Mouse (Mus musculus): ENCODE measurements around the gene Il31ra. TPM values are rescaled to one million over a fixed set of nuclear protein-coding genes. Genes with fewer than 3 reads are reported as not detected.
"Not testable (repeated sequence)": the region's sequence is repeated elsewhere in the genome, so short reads cannot be mapped to it uniquely, and the experiment has no call there.

Il31ra gene
- 0.25 and 0.32 TPM in 2 replicates for polyA plus RNA-seq (2015; fragmentation: Nextera tagmentation; extraction: Ambion mirVana)

DNA sequence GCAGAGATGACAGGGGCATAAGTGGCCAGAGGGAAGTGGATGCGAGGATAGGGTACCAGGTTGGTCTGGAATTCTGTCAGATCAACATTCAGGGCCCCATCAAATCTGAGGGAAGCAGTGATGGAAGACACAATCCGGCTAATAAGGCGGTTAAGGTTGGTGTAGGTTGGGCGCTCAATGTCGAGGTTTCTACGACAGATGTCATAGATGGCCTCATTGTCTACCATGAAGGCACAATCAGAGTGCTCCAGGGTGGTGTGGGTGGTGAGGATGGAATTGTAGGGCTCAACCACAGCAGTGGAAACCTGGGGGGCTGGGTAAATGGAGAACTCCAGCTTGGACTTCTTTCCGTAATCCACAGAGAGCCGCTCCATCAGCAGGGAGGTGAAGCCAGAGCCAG, at the start of gene Il31ra:
Gene Il31ra, minus strand, starts transcription at position 101 of the 400 bp plus-strand sequence.
- not testable (repeated sequence) for H3K36me3 ChIP-seq; H3K27me3 ChIP-seq; H3K9me3 ChIP-seq; H3K4me2 ChIP-seq; H3K4me3 ChIP-seq; H3K27ac ChIP-seq; ATAC-seq (ENCODE audit: insufficient number of reproducible peaks, insufficient read depth, low FRiP score, low TSS enrichment, low read depth); H3K4me1 ChIP-seq; H3K9ac ChIP-seq
- WGBS, result 94% methylated on average over 4 of the region's 8 CpGs

DNA sequence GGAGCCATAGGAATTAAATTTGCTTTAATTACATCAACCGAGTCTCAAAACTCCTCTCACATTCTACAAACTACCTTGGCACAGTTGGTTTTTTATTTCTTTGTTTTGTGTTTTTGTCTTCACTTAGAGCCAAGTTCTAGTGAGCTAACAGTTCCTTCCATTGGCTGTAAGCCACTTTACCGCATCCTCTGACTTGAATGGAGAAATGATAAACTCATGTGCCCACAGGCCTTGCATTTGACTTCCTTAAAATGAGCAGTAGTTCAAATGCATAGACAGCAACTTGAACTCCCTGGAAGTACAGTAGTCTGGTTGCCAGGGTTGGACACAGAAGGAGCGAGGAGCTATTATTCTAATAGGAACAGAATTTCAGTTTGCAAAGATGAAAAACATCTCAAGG, 48.7 kb upstream of the Il31ra start:
- no peak for ATAC-seq (ENCODE audit: insufficient number of reproducible peaks, insufficient read depth, low FRiP score, low TSS enrichment, low read depth)
- H3K27ac ChIP-seq, result no peak overlapping the region
- no peak overlapping the region for H3K4me2 ChIP-seq
- no peak overlapping the region for H3K9ac ChIP-seq
- 87% methylated on average over 3 of the region's 3 CpGs for WGBS
- no peaks in the 10 kb centered on the region for H3K36me3 ChIP-seq
- H3K27me3 ChIP-seq, result no peaks in the 10 kb centered on the region
- H3K4me1 ChIP-seq, result no peaks in the 10 kb centered on the region
- no peaks in the 10 kb centered on the region for H3K9me3 ChIP-seq
- H3K4me3 ChIP-seq, result no peak overlapping the region

DNA sequence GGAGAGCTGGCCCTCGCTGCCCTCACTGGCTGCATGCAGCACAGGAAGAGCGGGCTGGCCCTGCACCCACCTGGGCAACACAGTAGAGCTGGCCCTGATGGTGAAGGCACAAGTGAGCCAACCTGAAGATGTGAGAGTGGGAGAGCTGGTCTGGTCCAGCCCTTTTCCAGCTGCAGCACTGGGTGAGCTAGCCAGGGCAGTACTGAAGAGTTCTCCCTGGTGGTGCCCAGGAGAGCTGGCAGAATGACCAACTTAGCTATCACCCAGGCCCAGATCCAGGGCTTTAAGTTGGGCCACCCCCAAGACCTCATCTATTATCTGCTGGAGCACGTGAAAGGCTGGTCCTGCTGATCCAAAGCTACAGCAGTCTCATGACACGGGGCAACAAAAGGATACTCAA, 45.0 kb upstream of the Il31ra start:
- Histone ChIP-seq H3K9me3 (no peaks in the 10 kb centered on the region), H3K36me3 (no peaks in the 10 kb centered on the region), H3K27ac (no peak overlapping the region), H3K4me1 (no peaks in the 10 kb centered on the region), H3K4me2 (no peak overlapping the region), H3K4me3 (no peak overlapping the region), H3K9ac (no peak overlapping the region), H3K27me3 (no peaks in the 10 kb centered on the region)
- 73% methylated on average over 4 of the region's 4 CpGs for WGBS
- no peak for ATAC-seq (ENCODE audit: insufficient number of reproducible peaks, insufficient read depth, low FRiP score, low TSS enrichment, low read depth)

DNA sequence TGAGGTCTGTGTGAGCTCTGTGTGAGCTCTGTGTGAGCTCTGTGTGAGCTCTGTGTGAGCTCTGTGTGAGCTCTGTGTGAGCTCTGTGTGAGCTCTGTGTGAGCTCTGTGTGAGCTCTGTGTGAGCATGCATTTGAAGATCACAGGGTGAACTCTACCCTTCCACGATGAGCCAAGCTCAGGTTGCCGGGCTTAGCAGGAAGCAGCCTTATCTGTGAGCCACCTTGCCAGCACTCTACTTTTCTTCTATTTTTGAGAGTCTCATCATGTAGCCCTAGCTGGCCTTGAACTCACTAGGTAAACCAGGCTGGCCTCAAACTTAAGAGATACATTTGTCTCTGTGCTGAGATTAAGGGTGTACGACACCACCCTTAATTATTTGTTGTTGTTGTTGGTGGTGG, 42.3 kb upstream of the Il31ra start:
- 42% methylated on average over 3 of the region's 3 CpGs for WGBS
- no peak for ATAC-seq (ENCODE audit: insufficient number of reproducible peaks, insufficient read depth, low FRiP score, low TSS enrichment, low read depth)
- Histone ChIP-seq H3K9me3 (no peaks in the 10 kb centered on the region), H3K4me2 (no peak overlapping the region), H3K27me3 (no peaks in the 10 kb centered on the region), H3K4me3 (no peak overlapping the region), H3K27ac (no peak overlapping the region), H3K36me3 (no peaks in the 10 kb centered on the region), H3K9ac (no peak overlapping the region), H3K4me1 (no peaks in the 10 kb centered on the region)

DNA sequence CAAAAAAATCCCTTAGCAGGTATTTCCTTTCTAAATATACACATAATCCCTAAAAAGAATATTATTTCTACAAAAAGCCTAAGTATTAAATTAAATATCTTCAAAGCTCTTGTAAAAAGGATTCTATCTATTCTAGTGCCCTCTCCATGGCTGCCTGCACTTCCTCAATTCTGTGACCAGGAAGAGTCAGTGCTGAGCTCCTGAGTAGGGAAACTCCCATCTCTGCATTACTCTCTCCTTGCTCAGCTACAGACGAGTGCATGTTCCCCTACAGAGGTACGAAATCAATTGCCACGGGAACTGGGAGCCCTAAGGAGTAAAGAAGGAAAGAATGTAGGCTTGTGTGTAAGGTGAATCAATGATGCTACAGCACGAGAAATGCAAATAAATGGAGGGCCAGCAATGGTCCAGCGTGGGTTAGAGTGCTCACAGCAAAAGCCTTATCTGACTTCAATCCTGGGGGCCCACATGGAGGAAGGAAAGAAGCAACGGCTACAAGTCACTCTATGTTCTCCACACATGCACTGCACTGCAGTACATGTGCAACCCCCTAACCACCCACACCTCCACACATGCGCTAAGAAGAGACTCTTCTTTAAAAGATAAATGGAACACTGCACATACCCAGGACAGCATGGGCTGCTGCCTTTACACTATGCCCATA, 41.1 kb upstream of the Il31ra start:
- Histone ChIP-seq H3K4me2 (no peak overlapping the region), H3K9me3 (no peaks in the 10 kb centered on the region), H3K36me3 (no peaks in the 10 kb centered on the region), H3K27ac (no peak overlapping the region), H3K9ac (no peak overlapping the region), H3K4me3 (no peak overlapping the region), H3K4me1 (no peaks in the 10 kb centered on the region), H3K27me3 (no peaks in the 10 kb centered on the region)
- no peak for ATAC-seq (ENCODE audit: insufficient number of reproducible peaks, insufficient read depth, low FRiP score, low TSS enrichment, low read depth)
- 58% methylated on average over 7 of the region's 7 CpGs for WGBS

DNA sequence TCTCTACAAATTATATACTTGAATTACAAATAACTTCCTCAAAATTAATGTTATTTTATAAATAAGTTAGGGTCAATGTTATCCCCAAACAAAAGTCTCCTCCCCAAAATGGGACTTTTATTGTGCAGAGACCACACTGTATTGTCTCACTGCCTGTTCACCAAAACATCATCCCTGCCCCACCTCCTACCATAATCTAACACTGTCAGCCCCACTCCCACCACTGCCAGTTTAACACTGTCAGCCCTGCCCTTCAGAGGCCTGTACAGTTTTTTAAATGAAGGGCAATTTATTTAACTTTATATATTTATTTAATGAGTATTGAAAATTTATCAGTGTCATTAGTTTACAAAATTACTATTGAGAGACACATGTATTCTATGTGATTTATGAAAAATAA, 31.4 kb upstream of the Il31ra start:
- H3K27me3 ChIP-seq, result 0 out of 2 replicates have a peak, but pooled peaks cover 4% of the 10 kb centered on the region
- no peaks in the 10 kb centered on the region for H3K4me1 ChIP-seq
- H3K4me3 ChIP-seq, result no peak overlapping the region
- H3K36me3 ChIP-seq, result no peaks in the 10 kb centered on the region
- no peak overlapping the region for H3K9ac ChIP-seq
- no peak overlapping the region for H3K27ac ChIP-seq
- no peak for ATAC-seq (ENCODE audit: insufficient number of reproducible peaks, insufficient read depth, low FRiP score, low TSS enrichment, low read depth)
- no peak overlapping the region for H3K4me2 ChIP-seq
- no peaks in the 10 kb centered on the region for H3K9me3 ChIP-seq

DNA sequence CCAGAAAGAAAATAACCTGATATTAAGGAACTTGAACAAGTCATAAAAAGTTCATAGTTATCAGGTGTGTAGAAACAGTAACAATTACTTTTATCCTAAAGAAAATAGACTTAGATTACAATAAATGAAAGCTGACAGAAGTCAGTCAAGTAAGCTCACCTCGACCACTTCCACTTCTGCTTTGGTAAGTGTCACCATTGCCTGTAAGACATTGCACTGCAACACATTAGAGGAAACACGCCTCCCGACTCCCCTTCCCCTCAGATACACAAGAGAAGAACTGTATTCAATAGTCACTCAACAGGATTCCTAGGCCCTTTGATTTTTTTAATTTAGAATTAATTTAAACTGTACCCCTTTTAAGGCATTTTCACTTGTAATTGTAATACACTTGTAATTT, 30.5 kb upstream of the Il31ra start:
- no peaks in the 10 kb centered on the region for H3K9me3 ChIP-seq
- 76% methylated on average over 3 of the region's 3 CpGs for WGBS
- H3K27ac ChIP-seq, result no peak overlapping the region
- H3K27me3 ChIP-seq, result 0 out of 2 replicates have a peak, but pooled peaks cover 4% of the 10 kb centered on the region
- H3K4me3 ChIP-seq, result no peak overlapping the region
- H3K36me3 ChIP-seq, result no peaks in the 10 kb centered on the region
- H3K4me1 ChIP-seq, result no peaks in the 10 kb centered on the region
- no peak for ATAC-seq (ENCODE audit: insufficient number of reproducible peaks, insufficient read depth, low FRiP score, low TSS enrichment, low read depth)
- no peak overlapping the region for H3K9ac ChIP-seq
- H3K4me2 ChIP-seq, result no peak overlapping the region

DNA sequence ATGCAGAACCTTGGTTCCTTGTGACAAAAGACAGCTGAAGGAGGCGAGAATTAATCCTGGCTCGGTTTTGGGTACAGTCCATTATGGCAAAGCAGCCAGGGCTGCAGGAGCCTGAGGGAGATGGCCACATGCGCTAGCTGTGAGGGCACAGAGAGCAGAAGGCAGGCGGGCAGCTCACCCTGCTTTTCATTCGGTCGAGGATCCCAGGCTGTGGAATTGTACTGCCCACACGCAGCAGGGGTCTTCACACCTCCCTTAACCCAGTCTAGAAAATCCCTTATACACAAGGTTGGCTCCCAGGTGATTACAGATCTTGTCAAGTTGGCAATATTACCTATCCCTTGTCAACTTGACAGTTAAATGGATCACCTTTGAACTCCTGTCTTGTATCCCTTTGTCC, 29.5 kb upstream of the Il31ra start:
- no peak for ATAC-seq (ENCODE audit: insufficient number of reproducible peaks, insufficient read depth, low FRiP score, low TSS enrichment, low read depth)
- Histone ChIP-seq H3K9me3 (no peaks in the 10 kb centered on the region), H3K36me3 (no peaks in the 10 kb centered on the region), H3K27me3 (0 out of 2 replicates have a peak, but pooled peaks cover 4% of the 10 kb centered on the region), H3K9ac (no peak overlapping the region), H3K4me2 (no peak overlapping the region), H3K4me3 (no peak overlapping the region), H3K27ac (no peak overlapping the region), H3K4me1 (no peaks in the 10 kb centered on the region)
- 68% methylated on average over 7 of the region's 7 CpGs for WGBS

DNA sequence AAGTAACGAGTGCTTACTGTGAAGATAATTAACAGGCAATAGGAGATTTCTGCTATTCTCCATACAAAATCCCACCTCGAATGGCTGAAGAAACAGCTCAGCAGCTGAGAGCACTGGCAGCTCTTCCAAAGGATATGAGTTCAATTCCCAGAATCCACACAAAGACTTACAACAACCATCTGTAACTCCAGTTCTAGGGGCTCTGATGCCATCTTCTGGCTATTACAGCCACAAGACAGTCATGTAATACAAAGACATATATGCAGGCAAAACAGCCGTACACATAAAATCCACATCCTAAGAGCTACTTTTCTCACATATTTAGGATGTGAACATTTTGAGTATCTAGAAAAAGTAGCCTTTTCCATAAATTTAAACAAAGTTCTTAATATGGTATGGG, 27.4 kb upstream of the Il31ra start:
- 78% methylated on average over 3 of the region's 3 CpGs for WGBS
- H3K27ac ChIP-seq, result no peak overlapping the region
- H3K4me3 ChIP-seq, result no peak overlapping the region
- no peaks in the 10 kb centered on the region for H3K4me1 ChIP-seq
- H3K9ac ChIP-seq, result no peak overlapping the region
- H3K27me3 ChIP-seq, result 0 out of 2 replicates have a peak, but pooled peaks cover 4% of the 10 kb centered on the region
- no peaks in the 10 kb centered on the region for H3K9me3 ChIP-seq
- ATAC-seq (ENCODE audit: insufficient number of reproducible peaks, insufficient read depth, low FRiP score, low TSS enrichment, low read depth), result no peak
- no peaks in the 10 kb centered on the region for H3K36me3 ChIP-seq
- no peak overlapping the region for H3K4me2 ChIP-seq

DNA sequence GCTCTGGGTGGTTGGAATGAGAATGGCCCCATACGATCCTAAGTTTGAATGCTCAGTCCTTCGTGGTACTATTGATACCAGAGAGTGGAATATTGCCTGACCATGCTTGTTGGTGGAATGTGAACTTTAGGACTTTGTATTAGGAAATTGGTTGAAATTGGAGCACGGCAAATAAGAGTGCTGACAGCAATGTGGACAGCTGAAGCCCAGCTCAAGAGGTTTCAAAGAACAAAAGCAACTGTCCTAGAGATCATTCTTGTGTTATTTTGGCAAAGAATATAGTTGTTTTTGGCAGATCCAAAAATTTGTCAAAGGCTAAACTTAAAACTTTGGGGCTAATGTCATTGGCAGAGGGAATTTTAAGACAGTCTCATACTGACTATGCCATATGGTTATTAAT, 14.4 kb upstream of the Il31ra start:
- no peaks in the 10 kb centered on the region for H3K4me1 ChIP-seq
- no peak overlapping the region for H3K27ac ChIP-seq
- no peak overlapping the region for H3K4me3 ChIP-seq
- H3K27me3 ChIP-seq, result no peaks in the 10 kb centered on the region
- H3K36me3 ChIP-seq, result no peaks in the 10 kb centered on the region
- H3K9me3 ChIP-seq, result no peaks in the 10 kb centered on the region
- WGBS, result 82% methylated on average over 3 of the region's 3 CpGs
- H3K4me2 ChIP-seq, result no peak overlapping the region
- H3K9ac ChIP-seq, result no peak overlapping the region
- no peak for ATAC-seq (ENCODE audit: insufficient number of reproducible peaks, insufficient read depth, low FRiP score, low TSS enrichment, low read depth)

DNA sequence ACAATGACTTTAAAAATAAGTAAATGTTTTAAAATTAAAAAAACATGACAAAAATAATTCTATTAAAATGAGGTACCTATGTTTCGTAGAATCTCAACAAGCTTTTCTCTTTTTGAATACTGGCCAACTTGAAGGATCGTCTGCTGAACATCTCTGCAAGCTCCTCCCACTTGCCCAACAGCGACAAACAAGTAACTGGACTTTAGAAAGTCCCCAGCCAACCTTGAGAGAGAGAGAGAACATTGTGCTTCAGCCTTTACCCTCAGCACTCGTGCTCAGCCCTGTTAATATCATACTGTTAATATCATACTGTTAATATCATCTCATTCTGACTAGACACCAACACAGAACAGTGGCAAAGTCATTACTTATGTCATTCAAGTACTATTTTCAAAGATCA, 10.3 kb upstream of the Il31ra start:
- no peak for ATAC-seq (ENCODE audit: insufficient number of reproducible peaks, insufficient read depth, low FRiP score, low TSS enrichment, low read depth)
- H3K9me3 ChIP-seq, result no peaks in the 10 kb centered on the region
- no peak overlapping the region for H3K9ac ChIP-seq
- no peak overlapping the region for H3K4me2 ChIP-seq
- WGBS, result 50% methylated on average over 4 of the region's 4 CpGs
- no peak overlapping the region for H3K4me3 ChIP-seq
- H3K4me1 ChIP-seq, result no peaks in the 10 kb centered on the region
- no peak overlapping the region for H3K27ac ChIP-seq
- no peaks in the 10 kb centered on the region for H3K36me3 ChIP-seq
- H3K27me3 ChIP-seq, result no peaks in the 10 kb centered on the region

DNA sequence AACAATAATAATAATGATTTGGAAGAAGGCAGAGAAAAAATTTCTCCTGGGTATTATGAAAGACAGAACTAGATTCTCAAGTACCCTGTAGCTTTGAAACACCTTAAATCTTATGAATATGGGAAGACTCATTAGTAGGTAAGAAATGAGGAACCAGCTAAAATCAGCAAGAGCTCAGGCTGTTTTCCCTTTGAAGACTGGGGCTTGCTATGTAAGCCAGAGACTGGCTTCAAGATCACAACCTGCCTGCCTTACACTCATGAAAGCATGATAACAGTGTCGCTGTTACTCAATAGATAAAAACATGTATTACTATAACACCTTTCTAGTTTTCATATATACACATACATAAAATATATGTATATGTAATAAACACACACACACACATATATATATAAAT, 9.7 kb upstream of the Il31ra start:
- WGBS, result 90% methylated on average over 1 of the region's 1 CpGs
- no peak for ATAC-seq (ENCODE audit: insufficient number of reproducible peaks, insufficient read depth, low FRiP score, low TSS enrichment, low read depth)

More for the DNA sequence above, 9.7 kb upstream of the Il31ra start:
- H3K9me3 ChIP-seq, result no peaks in the 10 kb centered on the region
- H3K4me1 ChIP-seq, result no peaks in the 10 kb centered on the region
- no peak overlapping the region for H3K9ac ChIP-seq
- H3K4me3 ChIP-seq, result no peak overlapping the region
- H3K4me2 ChIP-seq, result no peak overlapping the region
- H3K27ac ChIP-seq, result no peak overlapping the region
- no peaks in the 10 kb centered on the region for H3K36me3 ChIP-seq
- no peaks in the 10 kb centered on the region for H3K27me3 ChIP-seq

Measured in embryonic facial prominence, embryonic 13.5 days (tissue).